Mouse (Mus musculus): ENCODE results near the gene Rccd1.
A peak's percentile ranks its signal among the peaks of the same experiment; 100 is the strongest.

Gene Rccd1

GRCm38 (mm10) chr7:80297041-80297440, 27.2 kb downstream of the Rccd1 start:
- no peak for DNase-seq

- no peak for DNase-seq
Observed at GRCm38 (mm10) chr7:80296462-80296861, 27.8 kb downstream of the Rccd1 start.

DNA sequence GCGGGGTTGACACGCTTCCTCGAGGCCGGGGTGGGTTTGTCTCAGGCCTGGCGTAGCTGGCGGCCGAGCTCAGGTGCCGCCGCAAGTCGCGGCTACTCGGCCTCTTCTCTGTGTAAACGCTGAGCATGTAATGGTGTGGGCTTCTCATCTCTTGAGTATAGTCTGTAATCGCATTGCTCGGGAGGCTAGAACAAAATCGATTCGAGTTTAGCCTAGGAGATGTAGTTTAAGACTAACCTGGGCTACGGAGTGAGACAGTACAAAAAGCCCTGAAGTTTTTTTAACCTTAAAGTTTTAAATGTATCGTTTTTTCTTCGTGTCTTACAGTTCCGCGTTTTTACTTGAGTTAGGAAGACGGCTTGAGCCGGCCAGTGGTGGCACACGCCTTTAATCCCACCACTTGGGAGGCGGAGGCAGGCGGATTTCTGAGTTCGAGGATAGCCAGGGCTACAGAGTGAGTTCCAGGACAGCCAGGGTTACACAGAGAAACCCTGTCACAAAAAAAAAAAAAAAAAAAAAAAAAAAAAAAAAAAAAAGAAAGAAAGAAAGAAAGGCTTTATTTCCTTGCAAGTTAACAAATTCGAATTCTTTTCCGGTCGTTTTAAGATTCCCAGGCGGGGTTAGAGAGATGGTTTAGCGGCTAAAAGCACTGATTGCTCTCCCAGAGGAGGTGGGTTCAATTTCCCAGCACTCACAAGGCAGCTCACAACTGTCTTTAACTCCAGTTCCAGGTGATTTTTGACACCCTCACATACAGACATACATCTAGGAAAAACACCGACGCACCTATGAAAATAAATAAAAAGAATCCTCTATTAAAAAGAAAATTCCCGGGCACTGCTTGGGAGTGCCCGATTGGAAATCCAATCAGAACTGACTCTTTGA, 29.2 kb downstream of the Rccd1 start:
- DNase-seq = peak; percentile 15 to 17

- peak; percentile 98 to 99 for DNase-seq
Observed at GRCm38 (mm10) chr7:80294062-80294763, 30.0 kb downstream of the Rccd1 start, which contains the start of gene Prc1. TSS of gene Prc1 (plus strand) at chr7:80294450.

GRCm38 (mm10) chr7:80287736-80288135, 36.5 kb downstream of the Rccd1 start:
- no peak for DNase-seq

DNA sequence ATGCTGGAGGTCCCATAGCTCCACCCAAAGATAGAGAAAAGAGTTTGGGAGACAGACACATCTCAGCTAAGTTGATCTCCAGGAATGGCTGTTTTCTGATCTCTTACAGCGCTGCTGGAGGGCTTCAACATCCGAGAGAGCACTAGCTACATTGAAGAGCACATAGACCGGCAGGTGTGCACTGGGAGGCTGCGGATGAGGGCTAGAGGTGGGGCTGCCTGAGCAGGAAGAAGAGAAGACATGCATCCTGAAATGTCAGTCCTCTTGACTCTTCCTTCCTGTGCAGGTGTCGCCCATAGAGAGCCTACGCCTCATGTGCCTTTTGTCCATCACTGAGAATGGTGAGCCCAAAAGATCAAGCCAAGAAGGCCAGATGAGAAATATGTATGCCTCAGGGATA, 38.5 kb downstream of the Rccd1 start:
- DNase-seq = no peak

- no peak for DNase-seq
Observed at GRCm38 (mm10) chr7:80284391-80284790, 39.9 kb downstream of the Rccd1 start.

- DNase-seq = no peak
Observed at GRCm38 (mm10) chr7:80283226-80283918, 40.9 kb downstream of the Rccd1 start.

- DNase-seq = no peak
Observed at GRCm38 (mm10) chr7:80281646-80282045, 42.6 kb downstream of the Rccd1 start.

DNA sequence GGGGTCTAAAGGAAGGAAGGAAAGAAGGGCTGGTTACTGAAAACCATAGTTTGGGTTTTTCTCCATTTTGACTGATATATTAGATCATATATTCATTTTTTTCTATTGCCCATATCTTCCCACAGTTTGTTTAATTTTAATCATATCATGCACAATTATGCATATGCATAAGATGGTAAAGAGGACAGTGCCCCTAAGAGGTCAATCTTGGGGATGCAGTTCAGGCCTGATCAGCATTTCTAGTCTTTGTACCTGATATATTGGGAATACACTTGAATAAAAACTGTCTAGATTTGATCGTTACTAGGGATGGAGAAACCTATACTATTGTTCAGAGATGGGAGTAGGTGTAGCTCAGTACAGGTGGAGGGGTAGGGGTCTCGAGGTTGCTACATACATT, 43.3 kb downstream of the Rccd1 start:
- DNase-seq = no peak

- no peak for DNase-seq
Observed at GRCm38 (mm10) chr7:80280032-80280431, 44.2 kb downstream of the Rccd1 start.

GRCm38 (mm10) chr7:80276374-80276773, 47.9 kb downstream of the Rccd1 start:
- DNase-seq = no peak

DNA sequence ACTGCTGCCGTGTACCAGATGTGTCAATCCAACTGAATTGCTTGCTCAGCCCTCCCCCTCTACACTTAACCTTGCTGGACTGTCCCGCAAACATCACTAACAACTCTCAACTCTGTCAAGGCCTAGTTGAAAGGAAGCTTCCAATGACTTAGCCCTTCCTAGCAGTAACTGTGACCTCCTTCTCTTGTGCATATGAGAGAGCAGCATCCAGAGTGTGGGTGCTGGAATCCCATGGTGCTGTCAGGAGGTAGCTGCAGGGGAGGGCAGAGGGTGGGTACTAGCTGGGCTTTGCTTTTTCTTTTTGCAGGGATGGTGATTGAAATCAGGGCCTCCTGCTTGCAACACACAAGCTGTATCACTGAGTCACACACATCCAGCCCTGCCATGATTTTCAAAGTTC, 50.8 kb downstream of the Rccd1 start:
- DNase-seq = no peak

DNA sequence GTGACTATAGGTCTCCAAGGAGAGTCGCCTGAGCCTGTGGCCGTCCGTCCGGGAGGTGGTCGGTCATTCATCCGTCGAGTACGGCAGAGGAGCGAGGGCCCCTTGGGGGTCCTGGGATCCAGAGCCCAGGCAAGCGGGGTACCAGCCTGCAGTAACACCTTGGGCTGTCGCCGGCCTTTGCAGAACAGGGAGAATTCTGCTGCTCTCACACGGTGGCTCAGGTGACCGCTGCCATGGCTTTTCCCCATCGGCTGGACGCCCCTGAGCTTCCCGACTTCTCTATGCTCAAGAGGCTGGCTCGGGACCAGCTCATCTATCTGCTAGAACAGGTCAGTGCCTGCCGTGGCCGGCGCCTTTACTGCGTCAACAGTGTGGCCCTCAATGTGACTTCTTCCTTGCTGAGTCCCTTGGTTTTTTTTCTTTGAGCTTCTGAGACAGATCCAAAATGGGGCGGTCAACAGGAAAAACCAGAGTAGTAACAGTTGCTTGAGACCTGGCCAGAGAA, 54.5 kb downstream of the Rccd1 start:
- peak; percentile 71 to 82 for DNase-seq

GRCm38 (mm10) chr7:80268897-80269750, 55.1 kb downstream of the Rccd1 start, which contains the start of gene Vps33b:
TSS of gene Vps33b (plus strand) at chr7:80269649.
- DNase-seq = peak; percentile 99 to 100

DNA sequence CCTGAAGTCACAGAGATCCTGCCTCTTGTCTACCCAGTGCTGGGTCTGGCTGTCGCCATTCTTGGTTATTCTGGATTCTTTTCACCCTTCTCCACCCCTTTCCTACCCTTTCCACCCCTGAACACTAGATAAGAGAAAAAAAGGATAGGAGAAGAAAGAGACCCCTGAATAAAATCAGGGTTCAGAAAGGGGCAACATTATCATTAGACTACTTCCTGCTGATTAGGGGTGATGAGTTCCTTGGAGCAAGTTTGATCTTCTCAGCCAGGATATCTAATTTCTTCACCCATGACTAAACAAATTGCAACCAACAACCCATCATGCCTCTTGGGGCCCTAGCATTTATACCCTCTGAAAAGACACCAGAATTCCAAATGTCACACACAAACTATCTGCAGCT, 56.5 kb downstream of the Rccd1 start:
- DNase-seq = no peak

- DNase-seq = no peak
Observed at GRCm38 (mm10) chr7:80264606-80265005, 59.6 kb downstream of the Rccd1 start.

GRCm38 (mm10) chr7:80261372-80261990, 62.8 kb downstream of the Rccd1 start:
- no peak for DNase-seq

DNA sequence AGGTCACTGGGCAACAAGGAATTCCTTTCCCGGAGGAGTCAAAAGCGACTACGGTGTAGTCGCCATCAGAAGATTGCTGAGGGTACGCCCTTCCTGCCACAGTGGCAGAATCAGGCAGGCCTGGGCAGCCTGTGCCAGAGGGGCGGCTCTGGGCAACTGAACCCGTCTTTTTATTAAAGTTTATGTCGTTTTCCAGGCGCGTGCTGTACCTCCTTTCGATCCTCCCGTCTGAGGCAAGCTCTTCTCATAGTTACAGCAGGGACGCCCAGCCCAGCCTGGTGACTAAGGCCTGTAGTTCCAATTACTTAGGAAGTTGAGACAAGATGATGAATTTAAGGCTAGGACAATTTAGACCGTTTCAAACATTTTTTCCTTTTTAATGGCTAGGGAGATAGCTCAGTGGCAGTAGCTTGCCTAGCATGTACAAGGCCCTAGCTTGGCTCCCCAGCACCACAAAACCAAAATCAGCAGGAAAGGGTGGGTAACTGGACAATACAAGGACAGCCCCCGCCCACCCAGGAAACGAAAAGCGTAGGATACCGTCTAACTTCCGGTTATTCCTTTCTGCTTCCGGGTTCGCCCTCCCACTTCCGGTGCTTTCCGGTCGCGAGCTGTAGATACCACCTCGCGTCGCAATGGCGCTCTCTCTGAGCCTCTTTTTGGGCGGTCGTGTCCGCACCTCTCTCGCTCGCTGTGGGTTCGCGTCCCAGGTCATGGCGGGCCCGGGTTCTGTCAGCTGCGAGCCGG, 63.5 kb downstream of the Rccd1 start, which contains the start of gene Ngrn:
Gene Ngrn (plus strand): TSS at position 591 of the 747 bp plus-strand sequence.
- peak; percentile 92 to 93 for DNase-seq

DNA sequence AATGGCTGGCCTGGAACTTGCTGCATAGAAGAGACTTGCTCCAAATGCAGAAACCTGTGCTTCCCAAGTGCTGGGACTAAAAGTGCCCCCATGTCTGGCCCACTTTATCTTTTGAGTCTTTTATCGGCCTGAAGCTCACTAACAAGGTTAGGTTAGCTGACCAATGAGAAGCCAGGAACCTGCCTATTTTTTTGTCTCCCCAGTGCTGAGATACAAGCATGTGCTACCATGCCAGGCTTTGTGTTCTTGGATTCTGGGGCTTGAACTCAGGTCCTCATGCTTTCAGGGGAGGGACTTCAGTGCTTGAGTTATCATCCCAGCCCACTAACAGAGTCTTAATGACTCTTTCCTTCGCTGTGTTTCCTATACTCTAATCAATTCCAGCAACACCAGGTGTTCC, 66.5 kb downstream of the Rccd1 start:
- no peak for DNase-seq

- DNase-seq = no peak
Observed at GRCm38 (mm10) chr7:80255981-80256380, 68.3 kb downstream of the Rccd1 start.

Data from cerebellum, postnatal 10 days (tissue).